Mouse (Mus musculus): ENCODE results near the gene Zbtb26.

DNA sequence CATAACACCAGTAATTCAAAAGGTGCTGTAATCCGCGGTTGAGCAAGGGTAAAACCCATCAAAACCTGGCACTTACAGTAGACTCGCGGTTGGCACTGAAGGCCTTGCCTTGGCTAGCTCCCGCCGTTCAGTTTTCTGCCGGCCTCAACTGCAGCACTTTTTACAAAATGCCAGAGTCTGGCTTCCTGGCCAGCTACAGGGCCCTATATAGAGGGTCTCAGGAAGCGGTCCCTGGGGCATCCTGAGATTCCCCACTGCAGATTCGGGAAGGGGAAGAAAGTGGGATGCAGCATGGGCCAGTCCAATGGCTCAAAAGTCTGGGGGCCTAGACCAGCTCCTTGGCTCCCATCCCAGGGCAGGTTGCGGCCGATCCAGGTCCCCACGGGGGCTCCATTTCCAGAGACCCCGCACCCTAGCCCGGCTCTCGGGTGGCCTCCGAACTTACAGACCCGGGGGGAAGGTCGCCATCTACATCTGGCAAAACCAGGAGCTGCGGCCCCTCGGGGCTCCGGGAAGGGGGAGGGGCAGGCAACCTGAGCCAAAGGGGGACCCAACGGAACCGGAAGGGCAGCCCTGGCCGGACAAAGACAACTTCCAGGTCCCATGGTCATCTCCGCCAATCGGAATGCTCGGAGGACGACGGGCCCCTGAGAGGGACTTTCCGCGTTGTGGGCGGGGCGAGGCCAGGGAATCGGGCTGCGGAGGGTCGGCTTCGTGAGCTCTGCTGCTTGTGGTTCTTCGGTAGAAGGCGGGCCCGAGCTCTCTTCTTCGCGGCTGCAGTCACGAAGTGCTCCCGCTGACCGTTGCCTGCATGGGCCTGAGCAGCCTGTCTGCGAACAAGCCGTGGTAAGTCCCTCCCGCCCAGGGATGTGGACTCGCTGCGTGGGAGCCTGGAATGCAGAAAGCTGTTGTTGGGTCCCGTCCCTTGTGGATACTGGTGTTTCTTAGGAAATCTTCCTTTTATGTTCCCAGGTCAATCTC is at the start of gene Zbtb26, which contains the start of the genes Zbtb6 and Rabgap1:
- TF ChIP-seq CTCF (IDR thresholded peaks at IDR 0.05; ENCODE audit: low read depth, low read length), result no peak
- TF ChIP-seq POLR2A (IDR thresholded peaks at IDR 0.05; ENCODE audit: borderline replicate concordance, low read depth, low read length), result no peak
